Mouse (Mus musculus) gastrocnemius, postnatal 4 days (tissue): ENCODE data around the gene Vmn2r31. TPM values are rescaled to one million over a fixed set of nuclear protein-coding genes. Genes with fewer than 3 reads are reported as not detected.
"Not testable (repeated sequence)": the region's sequence is repeated elsewhere in the genome, so short reads cannot be mapped to it uniquely, and the experiment has no call there.

Experiments used
- DNase-seq, 2 experiments: peaks; one replicate each; pipeline ENCODE4 v3.0.0; 2021 to 2022; ENCODE audit warnings: low spot score in 2 of 2, mixed read lengths in 2 of 2
- long read RNA-seq, 2 experiments: library from polyadenylated mRNA; stranded (forward); transcript quantifications; one replicate each; pipeline ENCODE4 v2.0.0; 2021
- total RNA-seq, 2 experiments: library from RNA; stranded (reverse); gene quantifications; 2 replicates each; pipeline ENCODE4 v1.2.3; 2021

Vmn2r31 gene
- total RNA-seq: not detected
- long read RNA-seq, experiment 1: 0 reads
- long read RNA-seq, experiment 2: 0 reads

- DNase-seq: not testable (repeated sequence)
Observed at GRCm38 (mm10) chr7:7399603-7400002, at the start of gene Vmn2r31. Vmn2r31 (minus strand) TSS chr7:7399703.

GRCm38 (mm10) chr7:7374431-7374830, 25.1 kb downstream of the Vmn2r31 start, which contains the start of gene Gm45783:
Gm45783 (minus strand) TSS chr7:7374573.
- DNase-seq: not testable (repeated sequence)

- DNase-seq: not testable (repeated sequence)
Observed at GRCm38 (mm10) chr7:7337509-7337908, 62.0 kb downstream of the Vmn2r31 start, which contains the start of gene Vmn2r30. Vmn2r30 (minus strand) TSS chr7:7337609.

Other genes starting within 250 kb of the Vmn2r31 start
- gene Zfp418, start 228.4 kb downstream of the Vmn2r31 start, total RNA-seq: 1 to 10 TPM; 1.2 to 1.5 TPM
- gene Zfp772, start 189.7 kb downstream of the Vmn2r31 start, total RNA-seq: 1 to 10 TPM; 2.4 to 2.7 TPM
- gene Vmn2r29, start 152.4 kb downstream of the Vmn2r31 start, total RNA-seq: under 1 TPM; 0.22 to 0.23 TPM
- gene Gm45844, start 121.4 kb downstream of the Vmn2r31 start, total RNA-seq: 1 to 10 TPM; 1.1 to 1.8 TPM
- 10 to 100 TPM; 25.5 to 28.1 TPM for gene Clcn4, start 98.9 kb downstream of the Vmn2r31 start, total RNA-seq
- gene Vmn2r30, start 62.1 kb downstream of the Vmn2r31 start, total RNA-seq: not detected
- gene Gm45783, start 25.1 kb downstream of the Vmn2r31 start, total RNA-seq: not detected
- not detected for gene Vmn2r32, start 80.3 kb upstream of the Vmn2r31 start, total RNA-seq
- gene Vmn2r33, start 167.1 kb upstream of the Vmn2r31 start, total RNA-seq: not detected